Mouse (Mus musculus): ENCODE results near the gene Fubp3. TPM values are rescaled to one million over a fixed set of nuclear protein-coding genes. Genes with fewer than 3 reads are reported as not detected.

Fubp3 gene
- polyA plus RNA-seq, 1 experiment from 2014 or later, result 80.9 TPM

DNA sequence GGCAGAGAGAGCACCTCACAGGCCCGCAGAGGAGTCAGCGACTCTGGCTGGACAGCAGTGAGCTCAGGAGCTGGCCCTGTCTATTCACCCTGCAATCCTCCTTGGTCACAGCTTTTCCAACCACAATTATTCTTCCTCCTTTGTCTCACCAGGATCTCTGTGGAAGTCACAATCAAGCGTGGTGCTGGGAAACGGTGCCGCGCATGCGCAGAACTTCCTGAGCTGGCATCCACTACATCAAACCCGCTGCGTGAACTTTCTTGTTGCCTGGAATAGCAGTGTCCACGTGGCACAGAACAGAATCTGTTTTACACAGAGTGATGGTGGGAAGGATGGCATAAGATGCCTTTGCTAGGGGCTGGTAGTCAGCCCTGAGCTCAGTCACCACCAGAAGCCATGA, 20.5 kb upstream of the Fubp3 start:
- 83% methylated on average over 10 of the region's 10 CpGs for WGBS
- Histone ChIP-seq H3K4me2 (replicated peaks; ENCODE audit: low read depth, low read length) (no peak overlapping the region), H3K9ac (replicated peaks; ENCODE audit: low read length) (no peak overlapping the region), H3K27me3 (ENCODE audit: insufficient read depth, low read length) (no peaks in the 10 kb centered on the region), H3K9me3 (ENCODE audit: low read length) (peaks cover 5% of the 10 kb centered on the region; the same call in 1 of the 2 replicates), H3K4me1 (ENCODE audit: insufficient read depth, low read length) (no peaks in the 10 kb centered on the region), H3K36me3 (ENCODE audit: insufficient read depth, low read length) (no peaks in the 10 kb centered on the region), H3K27ac (ENCODE audit: low read length) (no peak overlapping the region), H3K4me3 (ENCODE audit: low read length) (no peak overlapping the region)
- no peak for ATAC-seq (ENCODE audit: low FRiP score, low TSS enrichment)

DNA sequence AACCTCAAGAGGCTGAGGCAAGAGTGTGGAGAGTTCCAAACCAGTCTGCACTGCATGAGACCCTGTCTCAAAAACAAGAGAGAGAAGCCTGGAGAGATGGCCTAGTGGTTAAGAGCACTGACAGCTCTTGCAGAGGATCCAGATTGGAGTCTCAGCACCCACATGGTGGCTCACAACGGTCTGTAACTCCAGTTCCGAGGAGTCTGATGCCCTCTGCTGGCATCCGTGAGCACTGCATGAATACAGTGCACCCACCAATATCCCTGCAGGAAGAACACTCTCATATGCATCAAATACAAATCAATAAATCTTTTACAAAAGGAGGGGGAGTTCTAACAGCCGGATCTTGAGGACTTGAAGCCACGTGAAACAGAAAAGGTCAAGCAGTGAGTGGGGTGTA, 17.8 kb upstream of the Fubp3 start:
- 83% methylated on average over 5 of the region's 5 CpGs for WGBS
- H3K4me3 ChIP-seq (ENCODE audit: low read length), result no peak overlapping the region
- no peak overlapping the region for H3K9ac ChIP-seq (replicated peaks; ENCODE audit: low read length)
- H3K27ac ChIP-seq (ENCODE audit: low read length), result no peak overlapping the region
- no peak overlapping the region for H3K4me2 ChIP-seq (replicated peaks; ENCODE audit: low read depth, low read length)
- no peaks in the 10 kb centered on the region for H3K4me1 ChIP-seq (ENCODE audit: insufficient read depth, low read length)
- peaks cover 5% of the 10 kb centered on the region; the same call in 1 of the 2 replicates for H3K9me3 ChIP-seq (ENCODE audit: low read length)
- H3K27me3 ChIP-seq (ENCODE audit: insufficient read depth, low read length), result no peaks in the 10 kb centered on the region
- no peak for ATAC-seq (ENCODE audit: low FRiP score, low TSS enrichment)
- H3K36me3 ChIP-seq (ENCODE audit: insufficient read depth, low read length), result no peaks in the 10 kb centered on the region

DNA sequence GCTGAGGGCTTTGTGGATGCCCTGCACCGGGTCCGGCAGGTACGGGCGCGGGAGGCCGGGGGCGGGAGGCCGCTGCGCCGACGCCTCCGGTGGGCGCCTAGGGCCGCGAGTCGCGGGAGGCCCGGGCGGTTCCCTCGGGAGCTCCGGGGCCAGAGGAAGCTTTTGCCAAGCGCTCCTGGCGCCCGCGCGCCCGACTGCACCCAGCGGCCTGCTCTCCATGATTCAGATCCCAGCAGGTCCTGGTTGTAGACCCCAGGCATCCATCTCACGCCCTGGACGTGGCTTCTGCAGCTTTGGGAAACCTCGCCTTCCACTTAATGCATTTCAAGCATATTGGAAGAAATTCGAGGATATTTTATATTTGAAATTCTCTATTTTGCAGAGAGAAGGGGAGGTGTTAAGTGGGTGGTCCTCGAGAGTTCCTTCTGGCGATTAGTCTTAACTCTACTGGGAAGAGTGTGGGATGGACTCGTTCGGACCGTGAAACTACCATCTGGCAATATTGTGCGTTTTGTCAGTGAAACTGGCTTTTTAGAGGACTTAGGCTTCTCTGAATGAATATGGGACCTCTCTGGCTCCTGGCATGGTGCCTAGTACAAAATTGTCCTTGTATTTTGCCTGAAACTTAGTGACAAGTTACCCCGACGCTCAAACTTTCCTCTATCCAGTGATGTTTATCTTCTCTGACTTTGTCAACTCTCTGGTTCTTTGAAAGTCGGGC, 624 bp downstream of the Fubp3 start:
- peaks cover 4% of the 10 kb centered on the region; the same call in 1 of the 2 replicates for H3K36me3 ChIP-seq (ENCODE audit: insufficient read depth, low read length)
- H3K9ac ChIP-seq (replicated peaks; ENCODE audit: low read length), result peak overlapping the region; percentile 97
- 2% methylated on average over 38 of the region's 41 CpGs for WGBS
- no peaks in the 10 kb centered on the region for H3K27me3 ChIP-seq (ENCODE audit: insufficient read depth, low read length)
- peak overlapping the region; percentile 89 for H3K27ac ChIP-seq (ENCODE audit: low read length)
- H3K4me2 ChIP-seq (replicated peaks; ENCODE audit: low read depth, low read length), result peak overlapping the region; percentile 94
- peak overlapping the region; percentile 97 for H3K4me3 ChIP-seq (ENCODE audit: low read length)
- peaks cover 17% of the 10 kb centered on the region for H3K4me1 ChIP-seq (ENCODE audit: insufficient read depth, low read length)
- H3K9me3 ChIP-seq (ENCODE audit: low read length), result no peaks in the 10 kb centered on the region
- ATAC-seq (ENCODE audit: low FRiP score, low TSS enrichment), result no peak; the same call in none of the 2 replicates

DNA sequence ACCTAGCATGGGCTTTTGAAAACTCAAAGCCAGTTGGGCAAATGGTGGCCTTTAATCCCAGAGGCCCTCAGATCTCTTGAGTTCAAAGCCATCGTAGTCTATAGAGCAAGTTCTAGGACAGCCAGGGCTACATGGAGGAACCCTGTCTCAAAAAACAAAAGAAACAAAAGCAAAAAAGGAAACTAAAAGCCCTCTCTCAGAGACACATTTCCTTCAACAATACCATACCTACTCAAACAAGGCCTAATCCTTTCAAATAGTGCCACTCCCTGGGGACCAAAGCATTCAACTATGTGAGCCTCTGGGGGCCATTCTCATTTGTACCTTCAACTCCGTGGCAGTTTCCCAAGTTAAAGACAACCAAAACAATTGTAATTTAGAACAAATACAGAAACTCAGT, 9.2 kb downstream of the Fubp3 start:
- H3K9me3 ChIP-seq (ENCODE audit: low read length), result no peaks in the 10 kb centered on the region
- no peak for ATAC-seq (ENCODE audit: low FRiP score, low TSS enrichment)
- no peak overlapping the region for H3K27ac ChIP-seq (ENCODE audit: low read length)
- H3K4me2 ChIP-seq (replicated peaks; ENCODE audit: low read depth, low read length), result no peak overlapping the region
- H3K4me3 ChIP-seq (ENCODE audit: low read length), result no peak overlapping the region
- H3K4me1 ChIP-seq (ENCODE audit: insufficient read depth, low read length), result no peaks in the 10 kb centered on the region
- no peaks in the 10 kb centered on the region for H3K27me3 ChIP-seq (ENCODE audit: insufficient read depth, low read length)
- no peak overlapping the region for H3K9ac ChIP-seq (replicated peaks; ENCODE audit: low read length)
- WGBS, result 76% methylated on average over 2 of the region's 2 CpGs
- H3K36me3 ChIP-seq (ENCODE audit: insufficient read depth, low read length), result peaks cover 27% of the 10 kb centered on the region

DNA sequence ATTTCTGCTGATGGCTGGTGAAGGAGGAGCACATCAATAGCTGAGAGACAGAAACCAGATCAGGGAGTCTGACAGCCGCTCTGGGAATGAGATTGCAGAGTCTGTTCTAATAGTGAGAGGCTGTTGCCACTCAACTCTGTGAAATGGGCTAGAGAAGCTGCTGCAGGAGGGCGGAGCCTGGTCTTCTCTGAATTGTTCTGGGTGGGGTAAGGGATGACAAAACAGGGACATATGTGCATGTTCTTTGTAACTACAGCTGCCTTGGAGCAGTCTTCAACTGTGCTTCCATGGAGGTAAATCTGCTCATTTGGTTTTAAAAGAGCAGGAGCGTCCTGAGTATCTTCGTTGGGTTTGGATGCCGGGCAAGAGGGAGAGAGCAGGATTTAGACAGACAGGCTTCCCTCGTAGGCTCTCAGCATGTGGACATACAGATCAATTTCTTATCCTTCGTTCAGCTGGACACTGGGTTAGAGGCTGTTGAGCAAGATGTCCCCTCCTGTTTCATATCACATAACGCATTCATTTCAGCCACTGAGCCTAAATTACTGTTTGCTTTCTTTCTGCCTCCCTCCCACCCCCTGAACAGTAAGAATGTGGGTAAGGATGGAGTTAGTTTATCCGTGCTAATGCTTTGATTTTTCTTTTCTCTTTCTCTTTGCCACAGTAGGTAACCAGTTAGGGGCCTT, 19.5 kb downstream of the Fubp3 start:
- H3K4me2 ChIP-seq (replicated peaks; ENCODE audit: low read depth, low read length), result no peak overlapping the region
- H3K9me3 ChIP-seq (ENCODE audit: low read length), result no peaks in the 10 kb centered on the region
- H3K4me3 ChIP-seq (ENCODE audit: low read length), result no peak overlapping the region
- H3K9ac ChIP-seq (replicated peaks; ENCODE audit: low read length), result no peak overlapping the region
- no peak for ATAC-seq (ENCODE audit: low FRiP score, low TSS enrichment)
- H3K4me1 ChIP-seq (ENCODE audit: insufficient read depth, low read length), result no peaks in the 10 kb centered on the region
- no peaks in the 10 kb centered on the region for H3K27me3 ChIP-seq (ENCODE audit: insufficient read depth, low read length)
- H3K36me3 ChIP-seq (ENCODE audit: insufficient read depth, low read length), result peaks cover 25% of the 10 kb centered on the region
- H3K27ac ChIP-seq (ENCODE audit: low read length), result no peak overlapping the region
- WGBS, result 86% methylated on average over 9 of the region's 9 CpGs

DNA sequence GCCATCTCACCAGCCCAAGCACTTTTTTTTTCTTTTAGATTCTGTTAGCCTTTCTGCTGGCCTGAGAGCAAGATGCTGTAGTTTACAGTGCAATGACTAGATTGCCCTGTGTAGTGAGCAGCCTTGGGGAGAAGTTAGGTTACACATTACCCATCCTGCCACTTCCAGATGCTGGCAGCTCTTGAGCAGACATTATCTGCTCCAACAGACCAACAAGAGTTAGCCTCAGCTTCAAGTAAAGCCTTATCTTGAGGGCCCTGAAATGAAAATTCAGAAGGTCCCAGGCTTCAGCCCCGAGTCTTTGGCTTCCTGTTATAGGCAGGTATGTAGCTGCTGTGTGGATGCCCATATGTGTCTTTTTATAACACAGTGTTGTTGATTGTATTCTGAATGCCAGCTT, 35.1 kb downstream of the Fubp3 start:
- H3K4me3 ChIP-seq (ENCODE audit: low read length), result no peak overlapping the region
- no peak for ATAC-seq (ENCODE audit: low FRiP score, low TSS enrichment)
- H3K36me3 ChIP-seq (ENCODE audit: insufficient read depth, low read length), result peaks cover 69% of the 10 kb centered on the region
- no peak overlapping the region for H3K4me2 ChIP-seq (replicated peaks; ENCODE audit: low read depth, low read length)
- no peak overlapping the region for H3K27ac ChIP-seq (ENCODE audit: low read length)
- no peaks in the 10 kb centered on the region for H3K27me3 ChIP-seq (ENCODE audit: insufficient read depth, low read length)
- WGBS, result 91% methylated on average over 1 of the region's 1 CpGs
- H3K4me1 ChIP-seq (ENCODE audit: insufficient read depth, low read length), result no peaks in the 10 kb centered on the region
- H3K9ac ChIP-seq (replicated peaks; ENCODE audit: low read length), result no peak overlapping the region
- H3K9me3 ChIP-seq (ENCODE audit: low read length), result no peaks in the 10 kb centered on the region

DNA sequence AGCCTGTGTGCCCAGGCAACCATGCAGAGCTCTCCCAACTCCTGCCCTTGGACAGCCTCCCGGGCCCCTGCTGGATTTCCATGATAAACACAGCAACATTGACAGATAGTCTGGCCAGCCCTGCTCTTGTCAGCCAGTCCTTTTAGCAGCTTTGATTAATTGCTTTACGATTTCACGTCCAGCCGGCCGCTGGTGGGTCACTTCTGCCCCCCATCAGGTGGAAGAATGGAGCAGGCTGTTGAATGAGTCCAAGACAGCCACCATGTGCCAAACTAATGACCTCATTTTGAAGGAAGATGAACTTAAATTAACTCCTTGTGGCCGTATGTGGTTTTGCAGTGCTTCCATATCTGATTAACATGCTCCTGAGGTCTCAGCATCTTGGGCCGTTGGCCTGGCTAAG, 37.4 kb downstream of the Fubp3 start:
- Histone ChIP-seq H3K36me3 (ENCODE audit: insufficient read depth, low read length) (peaks cover 75% of the 10 kb centered on the region), H3K27ac (ENCODE audit: low read length) (no peak overlapping the region), H3K4me3 (ENCODE audit: low read length) (no peak overlapping the region), H3K27me3 (ENCODE audit: insufficient read depth, low read length) (no peaks in the 10 kb centered on the region), H3K4me2 (replicated peaks; ENCODE audit: low read depth, low read length) (no peak overlapping the region), H3K9me3 (ENCODE audit: low read length) (no peaks in the 10 kb centered on the region), H3K4me1 (ENCODE audit: insufficient read depth, low read length) (no peaks in the 10 kb centered on the region), H3K9ac (replicated peaks; ENCODE audit: low read length) (no peak overlapping the region)
- 31% methylated on average over 7 of the region's 7 CpGs for WGBS
- ATAC-seq (ENCODE audit: low FRiP score, low TSS enrichment), result no peak

DNA sequence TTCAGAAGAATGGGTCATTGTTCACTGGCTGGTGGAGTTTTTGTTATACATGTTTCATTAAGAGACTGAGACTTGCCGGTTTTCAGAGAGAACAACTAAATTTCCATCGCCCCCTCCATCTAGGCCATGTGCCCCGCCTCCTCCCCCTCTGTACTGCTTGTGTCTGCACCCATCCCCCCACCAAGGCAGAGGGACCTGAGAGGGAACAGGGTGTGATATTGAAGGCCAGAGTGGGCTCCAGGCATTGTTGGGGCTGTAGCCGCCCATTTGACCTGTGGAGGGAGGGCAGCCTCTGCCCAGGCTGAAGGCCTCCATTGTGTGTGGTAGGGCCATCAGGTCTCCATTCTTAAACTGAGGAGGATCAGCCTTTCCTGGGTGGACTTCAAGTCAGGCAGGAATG, 38.5 kb downstream of the Fubp3 start:
- no peak overlapping the region for H3K4me3 ChIP-seq (ENCODE audit: low read length)
- no peaks in the 10 kb centered on the region for H3K4me1 ChIP-seq (ENCODE audit: insufficient read depth, low read length)
- H3K27ac ChIP-seq (ENCODE audit: low read length), result no peak overlapping the region
- ATAC-seq (ENCODE audit: low FRiP score, low TSS enrichment), result no peak
- no peak overlapping the region for H3K4me2 ChIP-seq (replicated peaks; ENCODE audit: low read depth, low read length)
- peaks cover 75% of the 10 kb centered on the region for H3K36me3 ChIP-seq (ENCODE audit: insufficient read depth, low read length)
- H3K9ac ChIP-seq (replicated peaks; ENCODE audit: low read length), result no peak overlapping the region
- WGBS, result 65% methylated on average over 4 of the region's 4 CpGs
- H3K27me3 ChIP-seq (ENCODE audit: insufficient read depth, low read length), result no peaks in the 10 kb centered on the region
- no peaks in the 10 kb centered on the region for H3K9me3 ChIP-seq (ENCODE audit: low read length)

DNA sequence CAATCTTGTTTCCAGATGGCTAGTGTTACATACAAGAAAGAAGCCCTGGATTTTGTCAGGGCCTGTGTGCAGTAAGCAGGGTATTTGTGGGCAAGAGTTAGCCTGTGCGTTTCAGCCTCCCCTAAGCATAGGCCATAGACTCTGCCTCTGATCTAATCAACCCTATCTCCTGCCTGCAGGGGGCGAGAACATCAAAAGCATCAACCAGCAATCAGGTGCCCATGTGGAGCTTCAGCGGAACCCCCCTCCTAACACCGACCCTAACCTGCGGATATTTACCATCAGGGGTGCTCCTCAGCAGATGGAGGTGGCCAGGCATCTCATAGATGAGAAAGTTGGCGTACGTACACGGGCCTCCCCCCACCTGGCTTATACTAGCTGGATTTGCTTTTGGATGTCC, 38.9 kb downstream of the Fubp3 start:
- ATAC-seq (ENCODE audit: low FRiP score, low TSS enrichment), result no peak
- no peaks in the 10 kb centered on the region for H3K27me3 ChIP-seq (ENCODE audit: insufficient read depth, low read length)
- no peaks in the 10 kb centered on the region for H3K9me3 ChIP-seq (ENCODE audit: low read length)
- H3K4me1 ChIP-seq (ENCODE audit: insufficient read depth, low read length), result no peaks in the 10 kb centered on the region
- WGBS, result 77% methylated on average over 8 of the region's 8 CpGs
- no peak overlapping the region for H3K4me2 ChIP-seq (replicated peaks; ENCODE audit: low read depth, low read length)
- no peak overlapping the region for H3K27ac ChIP-seq (ENCODE audit: low read length)
- H3K4me3 ChIP-seq (ENCODE audit: low read length), result no peak overlapping the region
- no peak overlapping the region for H3K9ac ChIP-seq (replicated peaks; ENCODE audit: low read length)
- peaks cover 74% of the 10 kb centered on the region for H3K36me3 ChIP-seq (ENCODE audit: insufficient read depth, low read length)

DNA sequence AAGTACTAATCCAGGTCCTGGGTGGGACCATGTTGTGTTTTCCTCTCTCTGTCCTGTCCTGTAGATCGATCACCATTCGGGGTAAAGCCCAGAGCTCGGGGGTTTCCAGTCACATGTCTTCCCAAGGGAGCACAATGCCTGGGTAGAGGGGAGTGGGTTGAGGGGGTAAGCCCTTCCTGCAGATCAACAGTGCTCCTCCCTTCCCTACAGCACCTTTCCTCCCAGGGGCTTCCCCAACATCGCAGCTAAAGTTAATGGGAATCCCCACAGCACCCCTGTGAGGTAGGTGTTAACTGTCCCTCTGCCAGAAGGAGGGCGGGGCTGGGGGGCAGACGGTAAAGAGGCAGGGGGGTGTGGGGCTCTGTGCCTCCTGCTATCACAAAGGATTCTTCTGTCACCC, 40.2 kb downstream of the Fubp3 start:
- no peak for ATAC-seq (ENCODE audit: low FRiP score, low TSS enrichment)
- Histone ChIP-seq H3K4me3 (ENCODE audit: low read length) (no peak overlapping the region), H3K4me2 (replicated peaks; ENCODE audit: low read depth, low read length) (no peak overlapping the region), H3K27ac (ENCODE audit: low read length) (no peak overlapping the region), H3K27me3 (ENCODE audit: insufficient read depth, low read length) (no peaks in the 10 kb centered on the region), H3K36me3 (ENCODE audit: insufficient read depth, low read length) (peaks cover 74% of the 10 kb centered on the region), H3K9me3 (ENCODE audit: low read length) (no peaks in the 10 kb centered on the region), H3K9ac (replicated peaks; ENCODE audit: low read length) (no peak overlapping the region), H3K4me1 (ENCODE audit: insufficient read depth, low read length) (no peaks in the 10 kb centered on the region)
- WGBS, result 67% methylated on average over 6 of the region's 6 CpGs

Measured in kidney, embryonic 16.5 days (tissue).